Mouse (Mus musculus) gastrocnemius, adult 8-10 months (tissue): ENCODE measurements around the gene Ubl4a. TPM values are rescaled to one million over a fixed set of nuclear protein-coding genes. Genes with fewer than 3 reads are reported as not detected.
"Not testable (repeated sequence)": the region's sequence is repeated elsewhere in the genome, so short reads cannot be mapped to it uniquely, and the experiment has no call there.

Source experiments
- DNase-seq, 2 experiments: peaks; one replicate each; pipeline ENCODE4 v3.0.0; 2022; ENCODE audit warnings: low spot score in 2 of 2
- total RNA-seq, 4 experiments: library from RNA; stranded (reverse); gene quantifications; 2 replicates each; pipeline ENCODE4 v1.2.4; 2022

Ubl4a gene
- 10 to 100 TPM; 56.6 to 63.1 (median 60.5) TPM for total RNA-seq

- DNase-seq: peak; percentile 79 to 87
These were observed at the start of gene Ubl4a, which contains the start of gene Slc10a3 for GRCm38 (mm10) chrX:74372888-74373549. Gene Ubl4a, minus strand, starts transcription at chrX:74373218. Gene Slc10a3, minus strand, starts transcription at chrX:74373349.

GRCm38 (mm10) chrX:74413377-74413776 lies 40.4 kb upstream of the Ubl4a start:
- peak; percentile 10 to 33 for DNase-seq

- DNase-seq: no peak
These were observed 35.3 kb upstream of the Ubl4a start for GRCm38 (mm10) chrX:74408340-74408739.

GRCm38 (mm10) chrX:74400136-74400535 lies 27.1 kb upstream of the Ubl4a start:
- DNase-seq: no peak

- peak; percentile 65 to 74 for DNase-seq
These were observed 19.8 kb upstream of the Ubl4a start, which contains the start of the genes Fam3a and Ikbkg for GRCm38 (mm10) chrX:74392535-74393443. Gene Fam3a, minus strand, starts transcription at chrX:74393272. Gene Ikbkg, plus strand, starts transcription at chrX:74393290.

- no peak for DNase-seq
These were observed 15.1 kb upstream of the Ubl4a start for GRCm38 (mm10) chrX:74388153-74388552.

GRCm38 (mm10) chrX:74384451-74384850 lies 11.4 kb upstream of the Ubl4a start:
- no peak for DNase-seq

- peak; percentile 53 to 55 for DNase-seq
These were observed 4.7 kb downstream of the Ubl4a start for GRCm38 (mm10) chrX:74368209-74368909.

GRCm38 (mm10) chrX:74367512-74367911 lies 5.5 kb downstream of the Ubl4a start:
- DNase-seq: no peak

GRCm38 (mm10) chrX:74359171-74359570 lies 13.8 kb downstream of the Ubl4a start:
- DNase-seq: no peak

GRCm38 (mm10) chrX:74357069-74357468 lies 15.9 kb downstream of the Ubl4a start:
- not testable (repeated sequence) for DNase-seq

GRCm38 (mm10) chrX:74353467-74353770 lies 19.6 kb downstream of the Ubl4a start, which contains the start of gene Lage3:
Gene Lage3, minus strand, starts transcription at chrX:74353618.
- DNase-seq: peak; percentile 50 to 71

GRCm38 (mm10) chrX:74352645-74353466 lies 20.2 kb downstream of the Ubl4a start:
- no peak for DNase-seq

GRCm38 (mm10) chrX:74330166-74330930 lies 42.7 kb downstream of the Ubl4a start:
- no peak for DNase-seq

- DNase-seq: no peak
These were observed 43.8 kb downstream of the Ubl4a start for GRCm38 (mm10) chrX:74329215-74329671.

GRCm38 (mm10) chrX:74328725-74329161 lies 44.3 kb downstream of the Ubl4a start, which contains the start of gene Plxna3:
Gene Plxna3, plus strand, starts transcription at chrX:74329066.
- peak; percentile 37 for DNase-seq
